Mouse (Mus musculus): ENCODE results near the gene Cyp2s1. TPM values are rescaled to one million over a fixed set of nuclear protein-coding genes. Genes with fewer than 3 reads are reported as not detected.

Gene Cyp2s1
- 3.8 and 4.4 TPM in 2 replicates for total RNA-seq (2014; rRNA removed)
- polyA plus RNA-seq (2015; fragmentation: Nextera tagmentation; extraction: Ambion mirVana): 3.5 and 4.3 TPM in 2 replicates

- Histone ChIP-seq H3K4me2 (ENCODE audit: low read depth, low read length) (peak within 1 kb of the TSS; percentile 82), H3K36me3 (ENCODE audit: insufficient read depth, low read length) (no peaks in the 10 kb centered on the region), H3K4me3 (ENCODE audit: low read length) (peak within 1 kb of the TSS; percentile 48), H3K27me3 (ENCODE audit: insufficient read depth, low read length) (no peaks in the 10 kb centered on the region), H3K9ac (replicated peaks; ENCODE audit: low read length) (peak within 1 kb of the TSS; percentile 52), H3K27ac (no peak within 1 kb of the TSS), H3K4me1 (ENCODE audit: insufficient read depth, low read length) (no peaks in the 10 kb centered on the region), H3K9me3 (ENCODE audit: low read length) (no peaks in the 10 kb centered on the region)
- ATAC-seq (peak; percentile 70), DNase-seq (ENCODE audit: low spot score) (peak; percentile 5)
- WGBS: 1% methylated on average over 40 of the region's 40 CpGs
- no peak for TF ChIP-seq CTCF (IDR thresholded peaks at IDR 0.05; ENCODE audit: low read depth)
These were observed at the start of gene Cyp2s1 for GRCm38 (mm10) chr7:25816241-25816919. Cyp2s1 (minus strand) TSS chr7:25816913.

- no peak for TF ChIP-seq CTCF (IDR thresholded peaks at IDR 0.05; ENCODE audit: low read depth)
- H3K4me2 ChIP-seq (ENCODE audit: low read depth, low read length): no peak overlapping the region
- ATAC-seq (no peak), DNase-seq (ENCODE audit: low spot score) (no peak)
- 37% methylated on average over 5 of the region's 5 CpGs for WGBS
- H3K27ac ChIP-seq: no peak overlapping the region
- no peak overlapping the region for H3K9ac ChIP-seq (replicated peaks; ENCODE audit: low read length)
- no peaks in the 10 kb centered on the region for H3K4me1 ChIP-seq (ENCODE audit: insufficient read depth, low read length)
- no peaks in the 10 kb centered on the region for H3K36me3 ChIP-seq (ENCODE audit: insufficient read depth, low read length)
- H3K27me3 ChIP-seq (ENCODE audit: insufficient read depth, low read length): no peaks in the 10 kb centered on the region
- no peaks in the 10 kb centered on the region for H3K9me3 ChIP-seq (ENCODE audit: low read length)
- no peak overlapping the region for H3K4me3 ChIP-seq (ENCODE audit: low read length)
These were observed 48.1 kb upstream of the Cyp2s1 start for GRCm38 (mm10) chr7:25864861-25865260.

- Histone ChIP-seq H3K27me3 (ENCODE audit: insufficient read depth, low read length) (no peaks in the 10 kb centered on the region), H3K9me3 (ENCODE audit: low read length) (no peaks in the 10 kb centered on the region), H3K9ac (replicated peaks; ENCODE audit: low read length) (no peak overlapping the region), H3K27ac (no peak overlapping the region), H3K4me1 (ENCODE audit: insufficient read depth, low read length) (no peaks in the 10 kb centered on the region), H3K4me2 (ENCODE audit: low read depth, low read length) (no peak overlapping the region), H3K4me3 (ENCODE audit: low read length) (no peak overlapping the region), H3K36me3 (ENCODE audit: insufficient read depth, low read length) (no peaks in the 10 kb centered on the region)
- 77% methylated on average over 3 of the region's 3 CpGs for WGBS
- DNase-seq (ENCODE audit: low spot score) (no peak), ATAC-seq (no peak)
- TF ChIP-seq CTCF (IDR thresholded peaks at IDR 0.05; ENCODE audit: low read depth): no peak
These were observed 47.0 kb upstream of the Cyp2s1 start for GRCm38 (mm10) chr7:25863756-25864155.

- WGBS: 77% methylated on average over 2 of the region's 2 CpGs
These were observed 45.7 kb upstream of the Cyp2s1 start for GRCm38 (mm10) chr7:25862365-25862764.

GRCm38 (mm10) chr7:25859962-25860870, 43.5 kb upstream of the Cyp2s1 start:
- 22% methylated on average over 9 of the region's 9 CpGs for WGBS
- TF ChIP-seq CTCF (IDR thresholded peaks at IDR 0.05; ENCODE audit: low read depth): peak; percentile 46; the same call in 1 of the 2 replicates
- peak overlapping the region; percentile 33 for H3K4me2 ChIP-seq (ENCODE audit: low read depth, low read length)
- no peaks in the 10 kb centered on the region for H3K4me1 ChIP-seq (ENCODE audit: insufficient read depth, low read length)
- ATAC-seq (no peak), DNase-seq (ENCODE audit: low spot score) (peak; percentile 11)
- no peaks in the 10 kb centered on the region for H3K27me3 ChIP-seq (ENCODE audit: insufficient read depth, low read length)
- no peak overlapping the region for H3K27ac ChIP-seq
- H3K36me3 ChIP-seq (ENCODE audit: insufficient read depth, low read length): no peaks in the 10 kb centered on the region
- no peaks in the 10 kb centered on the region for H3K9me3 ChIP-seq (ENCODE audit: low read length)
- no peak overlapping the region for H3K9ac ChIP-seq (replicated peaks; ENCODE audit: low read length)
- H3K4me3 ChIP-seq (ENCODE audit: low read length): no peak overlapping the region

More at GRCm38 (mm10) chr7:25862365-25862764, 45.7 kb upstream of the Cyp2s1 start:
- no peaks in the 10 kb centered on the region for H3K9me3 ChIP-seq (ENCODE audit: low read length)
- H3K27me3 ChIP-seq (ENCODE audit: insufficient read depth, low read length): no peaks in the 10 kb centered on the region
- DNase-seq (ENCODE audit: low spot score) (no peak), ATAC-seq (no peak)
- no peak for TF ChIP-seq CTCF (IDR thresholded peaks at IDR 0.05; ENCODE audit: low read depth)
- no peak overlapping the region for H3K27ac ChIP-seq
- no peak overlapping the region for H3K4me2 ChIP-seq (ENCODE audit: low read depth, low read length)
- no peak overlapping the region for H3K9ac ChIP-seq (replicated peaks; ENCODE audit: low read length)
- H3K36me3 ChIP-seq (ENCODE audit: insufficient read depth, low read length): no peaks in the 10 kb centered on the region
- H3K4me1 ChIP-seq (ENCODE audit: insufficient read depth, low read length): no peaks in the 10 kb centered on the region
- H3K4me3 ChIP-seq (ENCODE audit: low read length): no peak overlapping the region

- Histone ChIP-seq H3K4me3 (ENCODE audit: low read length) (no peak overlapping the region), H3K36me3 (ENCODE audit: insufficient read depth, low read length) (no peaks in the 10 kb centered on the region), H3K9me3 (ENCODE audit: low read length) (no peaks in the 10 kb centered on the region), H3K4me1 (ENCODE audit: insufficient read depth, low read length) (no peaks in the 10 kb centered on the region), H3K27ac (no peak overlapping the region), H3K27me3 (ENCODE audit: insufficient read depth, low read length) (no peaks in the 10 kb centered on the region), H3K9ac (replicated peaks; ENCODE audit: low read length) (no peak overlapping the region), H3K4me2 (ENCODE audit: low read depth, low read length) (no peak overlapping the region)
- 37% methylated on average over 8 of the region's 8 CpGs for WGBS
- no peak for ATAC-seq
- DNase-seq (ENCODE audit: low spot score): peak; percentile 37
- TF ChIP-seq CTCF (IDR thresholded peaks at IDR 0.05; ENCODE audit: low read depth): peak; percentile 84
These were observed 38.4 kb upstream of the Cyp2s1 start for GRCm38 (mm10) chr7:25855082-25855481.

Data from hindbrain, postnatal 0 days (tissue).